Mouse (Mus musculus): Measurements from ENCODE around the gene Chmp4b.

GRCm38 (mm10) chr2:154680337-154680736, 28.8 kb downstream of the Chmp4b start:
- no peak for TF ChIP-seq POLR2A (IDR thresholded peaks at IDR 0.05; ENCODE audit: low read depth, low read length)
- no peak for TF ChIP-seq CTCF (conservative IDR thresholded peaks at IDR 0.05; ENCODE audit: insufficient read depth, insufficient read length, low read depth, low read length)

Measured in kidney, adult 2 months (tissue).